24 mouse cellular contexts compared by ENCODE assay signal in the genomic region with DNA sequence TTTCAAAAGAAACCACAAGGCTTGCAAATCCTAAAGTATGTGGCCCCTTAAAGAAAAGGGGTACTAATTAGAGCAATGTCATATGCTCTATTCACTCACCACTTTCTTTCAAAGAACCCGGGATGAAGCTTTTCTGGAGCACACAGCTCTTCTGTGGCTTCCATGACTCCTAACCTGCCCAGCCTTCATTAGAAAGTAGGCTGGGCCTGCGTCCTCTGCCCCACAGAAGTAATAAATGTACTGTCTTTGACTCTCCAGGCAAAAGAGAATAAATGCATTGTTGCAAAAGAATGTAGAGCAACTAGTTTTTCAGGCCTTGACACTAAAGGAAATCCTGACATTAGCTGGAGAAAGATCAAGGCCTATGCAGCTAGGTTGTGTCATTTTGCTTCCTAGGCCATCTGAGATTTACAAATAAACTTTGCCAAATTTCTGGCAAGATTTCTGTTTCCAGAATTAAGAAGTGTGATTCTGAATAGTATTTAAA. TPM values are rescaled to one million over a fixed set of nuclear protein-coding genes. Genes with fewer than 3 reads are reported as not detected.
A peak's percentile ranks its signal among the peaks of the same experiment; 100 is the strongest.
DNase-seq lines count a peak whose midpoint lies in the region; ATAC-seq and TF ChIP-seq lines count a peak whose summit lies in the region.
"Had no signal": no experiment of that assay in that cellular context is flagged by ENCODE, and none has a peak within 500 bp of the region (broad histone marks: within the 10 kb centered on the region; RNA-seq: fewer than 3 reads in every experiment).

No protein-coding gene starts in this region.

- peaks cover 11% of the 10 kb centered on the region for H3K4me1 ChIP-seq in kidney, embryonic 16.5 days (ENCODE audit: insufficient read depth, low read length)
- H3K4me1 ChIP-seq in stomach, embryonic 15.5 days, result peaks cover 10% of the 10 kb centered on the region
- H3K4me1 ChIP-seq in stomach, postnatal 0 days (replicated peaks; ENCODE audit: control insufficient read depth, insufficient read depth), result no peaks in the 10 kb centered on the region; the same call in 1 of the 2 replicates
- peaks cover 19% of the 10 kb centered on the region; the same call in 1 of the 2 replicates for H3K4me1 ChIP-seq in stomach, embryonic 16.5 days (ENCODE audit: control insufficient read depth, insufficient read depth, low read length)
- H3K4me1 ChIP-seq: midbrain, embryonic 12.5 days had no signal

- DNase-seq in gastrocnemius, adult 2 months, result no peak
- no peak for DNase-seq in gastrocnemius, postnatal 10 days
- DNase-seq in kidney, adult 18-20 months, result no peak
- no peak for DNase-seq in stomach, postnatal 0 days (ENCODE audit: low spot score)
- DNase-seq in left cerebral cortex, adult 2 months (ENCODE audit: extremely low spot score in 1 of 2, low spot score in 2 of 2), result no peak
- DNase-seq: cerebellum, adult 18-20 months; cerebellum, postnatal 25 days; heart, postnatal 10 days; kidney, adult 2 months; kidney, postnatal 25 days; left cerebral cortex, postnatal 4 days; lung, postnatal 14 days had no signal

- WGBS in kidney, embryonic 16.5 days, result 59% methylated on average over 2 of the region's 2 CpGs
- 52% methylated on average over 2 of the region's 2 CpGs for WGBS in stomach, embryonic 15.5 days
- WGBS in stomach, postnatal 0 days, result 43% methylated on average over 2 of the region's 2 CpGs
- 46% methylated on average over 2 of the region's 2 CpGs for WGBS in stomach, embryonic 16.5 days

- no peaks in the 10 kb centered on the region for H3K27me3 ChIP-seq in kidney, embryonic 16.5 days (ENCODE audit: insufficient read depth, low read length)
- no peaks in the 10 kb centered on the region for H3K27me3 ChIP-seq in stomach, embryonic 15.5 days (replicated peaks)
- no peaks in the 10 kb centered on the region for H3K27me3 ChIP-seq in stomach, postnatal 0 days (ENCODE audit: control insufficient read depth, insufficient read depth, low read length)
- no peaks in the 10 kb centered on the region for H3K27me3 ChIP-seq in stomach, embryonic 16.5 days (ENCODE audit: control insufficient read depth, insufficient read depth, low read length)
- H3K27me3 ChIP-seq: midbrain, embryonic 12.5 days; neural tube, embryonic 15.5 days; Patski had no signal

- no peak overlapping the region for H3K4me3 ChIP-seq in gastrocnemius, adult 2 months
- no peak overlapping the region for H3K4me3 ChIP-seq in kidney, embryonic 16.5 days (ENCODE audit: low read length)
- no peak overlapping the region for H3K4me3 ChIP-seq in stomach, embryonic 15.5 days (replicated peaks)
- H3K4me3 ChIP-seq in stomach, postnatal 0 days (ENCODE audit: low read depth, low read length), result no peak overlapping the region
- H3K4me3 ChIP-seq in stomach, embryonic 16.5 days (replicated peaks; ENCODE audit: low read length), result no peak overlapping the region
- H3K4me3 ChIP-seq in left cerebral cortex, adult 2 months, result no peak overlapping the region
- H3K4me3 ChIP-seq: erythroblast, embryonic 14.5 days; heart, embryonic 10.5 days; hindbrain, embryonic 10.5 days; midbrain, embryonic 12.5 days; neural tube, embryonic 15.5 days had no signal

- no peaks in the 10 kb centered on the region for H3K9me3 ChIP-seq in kidney, embryonic 16.5 days (ENCODE audit: low read length)
- H3K9me3 ChIP-seq in stomach, embryonic 15.5 days, result no peaks in the 10 kb centered on the region
- H3K9me3 ChIP-seq in stomach, postnatal 0 days (ENCODE audit: control insufficient read depth, low read length), result no peaks in the 10 kb centered on the region
- H3K9me3 ChIP-seq in stomach, embryonic 16.5 days (replicated peaks; ENCODE audit: control insufficient read depth, low read length), result no peaks in the 10 kb centered on the region
- H3K9me3 ChIP-seq: heart, embryonic 10.5 days; hindbrain, embryonic 10.5 days; midbrain, embryonic 12.5 days; neural tube, embryonic 15.5 days had no signal

- ATAC-seq in kidney, embryonic 16.5 days (ENCODE audit: low FRiP score, low TSS enrichment), result no peak
- no peak for ATAC-seq in stomach, embryonic 15.5 days (ENCODE audit: insufficient read depth, low FRiP score, low read depth)
- no peak for ATAC-seq in stomach, postnatal 0 days (ENCODE audit: low FRiP score, low TSS enrichment)
- no peak for ATAC-seq in stomach, embryonic 16.5 days (ENCODE audit: insufficient read depth, low FRiP score)
- ATAC-seq: forebrain, embryonic 14.5 days; hindbrain, embryonic 16.5 days; Patski had no signal

- H3K9ac ChIP-seq in kidney, embryonic 16.5 days (replicated peaks; ENCODE audit: low read length), result no peak overlapping the region
- no peak overlapping the region for H3K9ac ChIP-seq in stomach, embryonic 15.5 days
- no peak overlapping the region for H3K9ac ChIP-seq in stomach, postnatal 0 days (ENCODE audit: low read length)
- no peak overlapping the region for H3K9ac ChIP-seq in stomach, embryonic 16.5 days (ENCODE audit: low read length)
- H3K9ac ChIP-seq: midbrain, embryonic 12.5 days; neural tube, embryonic 15.5 days had no signal

- TF ChIP-seq EP300 in stomach, postnatal 0 days (optimal IDR thresholded peaks at IDR 0.05), result no peak

- no peak for TF ChIP-seq CTCF in gastrocnemius, adult 2 months (IDR thresholded peaks at IDR 0.05)
- no peak for TF ChIP-seq CTCF in stomach, postnatal 0 days (IDR thresholded peaks at IDR 0.05; ENCODE audit: low read depth)
- no peak for TF ChIP-seq CTCF in left cerebral cortex, adult 2 months (IDR thresholded peaks at IDR 0.05)

- peak overlapping the region; percentile 41 for H3K27ac ChIP-seq in gastrocnemius, adult 2 months
- 0 out of 2 replicates have a peak overlapping the region, but pooled peaks have one; percentile 24 for H3K27ac ChIP-seq in kidney, embryonic 16.5 days (ENCODE audit: low read length)
- peak overlapping the region; percentile 9; the same call in 1 of the 2 replicates for H3K27ac ChIP-seq in stomach, embryonic 15.5 days
- H3K27ac ChIP-seq in stomach, postnatal 0 days (replicated peaks), result no peak overlapping the region
- H3K27ac ChIP-seq in stomach, embryonic 16.5 days (ENCODE audit: low read length), result peak overlapping the region; percentile 66
- H3K27ac ChIP-seq in left cerebral cortex, adult 2 months, result no peak overlapping the region
- H3K27ac ChIP-seq: heart, embryonic 10.5 days; hindbrain, embryonic 10.5 days; midbrain, embryonic 12.5 days; neural tube, embryonic 15.5 days had no signal

- intact Hi-C loops in gastrocnemius, adult 2 months (cut with DNase I), result no loop called here
- intact Hi-C loops in left cerebral cortex, adult 2 months (cut with DNase I), result no loop called here

- H3K36me3 ChIP-seq in kidney, embryonic 16.5 days (ENCODE audit: insufficient read depth, low read length), result 0 out of 2 replicates have a peak, but pooled peaks cover 4% of the 10 kb centered on the region
- no peaks in the 10 kb centered on the region for H3K36me3 ChIP-seq in stomach, embryonic 15.5 days
- H3K36me3 ChIP-seq in stomach, postnatal 0 days (ENCODE audit: control insufficient read depth, insufficient read depth, low read length), result no peaks in the 10 kb centered on the region
- H3K36me3 ChIP-seq in stomach, embryonic 16.5 days (ENCODE audit: control insufficient read depth, insufficient read depth, low read length), result no peaks in the 10 kb centered on the region
- H3K36me3 ChIP-seq: midbrain, embryonic 12.5 days; neural tube, embryonic 15.5 days had no signal

- no peak overlapping the region for H3K4me2 ChIP-seq in kidney, embryonic 16.5 days (replicated peaks; ENCODE audit: low read depth, low read length)
- H3K4me2 ChIP-seq in stomach, embryonic 15.5 days, result no peak overlapping the region
- no peak overlapping the region for H3K4me2 ChIP-seq in stomach, postnatal 0 days (replicated peaks; ENCODE audit: low read depth)
- no peak overlapping the region for H3K4me2 ChIP-seq in stomach, embryonic 16.5 days (ENCODE audit: low read depth, low read length)
- H3K4me2 ChIP-seq: midbrain, embryonic 12.5 days; neural tube, embryonic 15.5 days had no signal

RNA-seq across cellular contexts. Expression of gene Nfyc, which starts 31.6 kb away (rescaled TPM):
- 10 to 100 TPM; 45.2 to 47.9 TPM for total RNA-seq in gastrocnemius, adult 2 months (2021)
- 10 to 100 TPM; 47.2 to 55.8 TPM for total RNA-seq in gastrocnemius, postnatal 10 days (2021)
- polyA plus RNA-seq in kidney, embryonic 16.5 days (2015; fragmentation: Nextera tagmentation; extraction: Ambion mirVana), result 123 and 133 TPM in 2 replicates
- polyA plus RNA-seq in stomach, embryonic 15.5 days (2015; fragmentation: Nextera tagmentation; extraction: Ambion mirVana), result 76.4 and 88.0 TPM in 2 replicates
- polyA plus RNA-seq in stomach, postnatal 0 days (2015; fragmentation: Nextera tagmentation; extraction: Ambion mirVana), result 44.8 and 47.6 TPM in 2 replicates
- 79.8 and 81.7 TPM in 2 replicates for polyA plus RNA-seq in stomach, embryonic 16.5 days (2015; fragmentation: Nextera tagmentation; extraction: Ambion mirVana)
- total RNA-seq in left cerebral cortex, adult 2 months (2021), result 10 to 100 TPM; 49.9 to 53.7 TPM

RNA-seq across cellular contexts. Expression of gene Kcnq4, which starts 51.3 kb away (rescaled TPM):
- 10 to 100 TPM; 13.4 to 14.5 TPM for total RNA-seq in gastrocnemius, adult 2 months (2021)
- 10 to 100 TPM; 20.2 to 22.3 TPM for total RNA-seq in gastrocnemius, postnatal 10 days (2021)
- polyA plus RNA-seq in kidney, embryonic 16.5 days (2015; fragmentation: Nextera tagmentation; extraction: Ambion mirVana), result 0.85 and 1.7 TPM in 2 replicates
- polyA plus RNA-seq in stomach, embryonic 15.5 days (2015; fragmentation: Nextera tagmentation; extraction: Ambion mirVana), result 2.6 and 2.9 TPM in 2 replicates
- polyA plus RNA-seq in stomach, postnatal 0 days (2015; fragmentation: Nextera tagmentation; extraction: Ambion mirVana), result 2.2 and 2.7 TPM in 2 replicates
- 3.3 and 4.1 TPM in 2 replicates for polyA plus RNA-seq in stomach, embryonic 16.5 days (2015; fragmentation: Nextera tagmentation; extraction: Ambion mirVana)
- total RNA-seq in left cerebral cortex, adult 2 months (2021), result 1 to 10 TPM; 6.9 to 7.5 TPM
- total RNA-seq: megakaryocyte, adult 5-6 weeks had no signal
- polyA plus RNA-seq: erythroblast, embryonic 14.5 days had no signal

RNA-seq across cellular contexts. Expression of gene Rims3, which starts 54.9 kb away (rescaled TPM):
- total RNA-seq in gastrocnemius, adult 2 months (2021), result under 1 TPM in 1 of 2 experiments, not detected in 1; 0.03 TPM
- under 1 TPM; 0.20 to 0.40 TPM for total RNA-seq in gastrocnemius, postnatal 10 days (2021)
- 0.41 and 0.54 TPM in 2 replicates for polyA plus RNA-seq in kidney, embryonic 16.5 days (2015; fragmentation: Nextera tagmentation; extraction: Ambion mirVana)
- polyA plus RNA-seq in stomach, embryonic 15.5 days (2015; fragmentation: Nextera tagmentation; extraction: Ambion mirVana), result 1.3 and 1.5 TPM in 2 replicates
- 0.70 and 0.92 TPM in 2 replicates for polyA plus RNA-seq in stomach, postnatal 0 days (2015; fragmentation: Nextera tagmentation; extraction: Ambion mirVana)
- polyA plus RNA-seq in stomach, embryonic 16.5 days (2015; fragmentation: Nextera tagmentation; extraction: Ambion mirVana), result 1.2 and 1.3 TPM in 2 replicates
- 100 to 1,000 TPM; 175 to 181 TPM for total RNA-seq in left cerebral cortex, adult 2 months (2021)
- polyA plus RNA-seq: Patski had no signal

Comparison
In these comparisons a context has a peak if more than half of its experiments do, and no peak if none do; other contexts are left out.
1. H3K27ac ChIP-seq: peak in gastrocnemius, adult 2 months (single experiment), kidney, embryonic 16.5 days (single experiment), stomach, embryonic 15.5 days (single experiment) and stomach, embryonic 16.5 days (single experiment); none in stomach, postnatal 0 days (single experiment) and left cerebral cortex, adult 2 months (single experiment).